Mouse (Mus musculus): ENCODE data around the gene Macrod2.

DNA sequence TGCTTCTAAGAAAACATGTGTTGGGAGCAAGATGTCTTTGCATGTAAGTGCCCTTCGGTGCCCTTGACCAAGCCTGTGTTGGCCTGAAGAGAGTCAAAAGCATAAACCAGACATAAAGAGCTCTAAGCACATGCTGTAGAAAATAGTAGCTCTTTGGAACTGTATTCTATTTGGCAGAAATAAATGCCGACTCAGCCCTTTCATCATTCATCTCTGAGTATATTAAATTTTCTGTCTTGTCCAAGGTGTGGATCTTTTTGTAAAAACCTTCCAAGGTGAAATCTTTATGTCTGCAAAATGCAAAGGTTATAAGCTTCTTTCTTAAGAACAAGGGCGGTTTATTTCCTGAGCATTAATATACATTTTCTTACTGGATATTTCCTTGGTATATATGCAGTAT lies 920.2 kb downstream of the Macrod2 start:
- TF ChIP-seq CTCF (IDR thresholded peaks at IDR 0.05; ENCODE audit: insufficient read depth, low read depth, low read length): no peak
- no peak for TF ChIP-seq POLR2A (IDR thresholded peaks at IDR 0.05; ENCODE audit: insufficient read depth, low read depth, low read length)
